Mouse (Mus musculus): Measurements from ENCODE around the gene Tex36. TPM values are rescaled to one million over a fixed set of nuclear protein-coding genes. Genes with fewer than 3 reads are reported as not detected.

Tex36 gene
- polyA plus RNA-seq, 1 experiment from 2014 or later, result not detected

GRCm38 (mm10) chr7:133544966-133545365 is 57.0 kb downstream of the Tex36 start:
- no peaks in the 10 kb centered on the region for H3K9me3 ChIP-seq
- 69% methylated on average over 2 of the region's 2 CpGs for WGBS
- H3K27ac ChIP-seq, result no peak overlapping the region
- H3K4me1 ChIP-seq, result no peaks in the 10 kb centered on the region
- no peak overlapping the region for H3K4me3 ChIP-seq (replicated peaks)
- H3K27me3 ChIP-seq, result no peaks in the 10 kb centered on the region
- no peak overlapping the region for H3K4me2 ChIP-seq
- ATAC-seq (ENCODE audit: low FRiP score), result no peak
- H3K36me3 ChIP-seq (replicated peaks), result no peaks in the 10 kb centered on the region
- H3K9ac ChIP-seq, result no peak overlapping the region

GRCm38 (mm10) chr7:133543131-133543530 is 58.8 kb downstream of the Tex36 start:
- Histone ChIP-seq H3K36me3 (replicated peaks) (no peaks in the 10 kb centered on the region), H3K27ac (no peak overlapping the region), H3K4me2 (no peak overlapping the region), H3K9me3 (no peaks in the 10 kb centered on the region), H3K4me3 (replicated peaks) (no peak overlapping the region), H3K27me3 (0 out of 2 replicates have a peak, but pooled peaks cover 2% of the 10 kb centered on the region), H3K9ac (no peak overlapping the region), H3K4me1 (no peaks in the 10 kb centered on the region)
- 90% methylated on average over 4 of the region's 4 CpGs for WGBS
- ATAC-seq (ENCODE audit: low FRiP score), result no peak

GRCm38 (mm10) chr7:133537366-133537765 is 64.6 kb downstream of the Tex36 start:
- Histone ChIP-seq H3K27ac (no peak overlapping the region), H3K27me3 (0 out of 2 replicates have a peak, but pooled peaks cover 2% of the 10 kb centered on the region), H3K4me3 (replicated peaks) (no peak overlapping the region), H3K9ac (no peak overlapping the region), H3K9me3 (no peaks in the 10 kb centered on the region), H3K4me2 (no peak overlapping the region), H3K36me3 (replicated peaks) (no peaks in the 10 kb centered on the region), H3K4me1 (no peaks in the 10 kb centered on the region)
- no peak for ATAC-seq (ENCODE audit: low FRiP score)
- 75% methylated on average over 4 of the region's 4 CpGs for WGBS

Other genes starting within 250 kb of the Tex36 start
- gene Edrf1, start 35.4 kb upstream of the Tex36 start, polyA plus RNA-seq (2016; fragmentation: Nextera tagmentation; extraction: Ambion mirVana), result 32.1 and 34.4 TPM in 2 replicates
- gene Mmp21, start 77.9 kb upstream of the Tex36 start, polyA plus RNA-seq (2016; fragmentation: Nextera tagmentation; extraction: Ambion mirVana), result 0.10 TPM in 1 of 2 replicates, not detected in the other
- gene Bccip, start 107.2 kb upstream of the Tex36 start, polyA plus RNA-seq (2016; fragmentation: Nextera tagmentation; extraction: Ambion mirVana), result 160 and 161 TPM in 2 replicates
- 39.2 and 40.3 TPM in 2 replicates for gene Uros, start 107.9 kb upstream of the Tex36 start, polyA plus RNA-seq (2016; fragmentation: Nextera tagmentation; extraction: Ambion mirVana)
- gene Fank1, start 174.7 kb upstream of the Tex36 start, polyA plus RNA-seq (2016; fragmentation: Nextera tagmentation; extraction: Ambion mirVana), result 1.5 TPM in 2 replicates
- 55.7 and 60.5 TPM in 2 replicates for gene Dhx32, start 180.6 kb upstream of the Tex36 start, polyA plus RNA-seq (2016; fragmentation: Nextera tagmentation; extraction: Ambion mirVana)